Mouse (Mus musculus) Muller cell, postnatal 12 days (primary cell): ENCODE results near the gene Cux2.
A peak's percentile ranks its signal among the peaks of the same experiment; 100 is the strongest.

Experiments used
- DNase-seq: peaks from one replicate; pipeline ENCODE4 v3.0.0-alpha.2; 2015; ENCODE audit errors: inconsistent ontology term

Cux2 gene

DNA sequence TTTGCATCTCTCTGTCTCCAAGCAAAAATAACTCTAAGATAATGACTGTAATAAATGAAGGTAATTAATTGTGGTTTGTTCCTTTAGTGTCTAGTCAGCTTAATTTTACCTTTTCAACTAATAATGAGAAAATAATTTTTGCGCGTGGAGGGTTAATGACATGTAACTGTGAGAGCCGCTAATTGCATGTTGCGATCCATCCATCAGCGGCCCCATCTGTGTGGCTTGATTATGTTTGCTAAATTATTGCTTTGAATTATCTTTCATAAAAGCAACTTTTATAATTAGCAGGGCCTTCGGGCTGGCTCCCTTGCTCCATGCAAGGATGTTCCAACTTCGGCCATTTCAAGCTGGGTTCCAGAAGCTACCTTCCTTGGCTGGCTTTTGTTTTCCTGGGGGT is 130.7 kb downstream of the Cux2 start:
- DNase-seq, result no peak

GRCm38 (mm10) chr5:121916813-121917212 is 133.1 kb downstream of the Cux2 start:
- DNase-seq, result no peak

DNA sequence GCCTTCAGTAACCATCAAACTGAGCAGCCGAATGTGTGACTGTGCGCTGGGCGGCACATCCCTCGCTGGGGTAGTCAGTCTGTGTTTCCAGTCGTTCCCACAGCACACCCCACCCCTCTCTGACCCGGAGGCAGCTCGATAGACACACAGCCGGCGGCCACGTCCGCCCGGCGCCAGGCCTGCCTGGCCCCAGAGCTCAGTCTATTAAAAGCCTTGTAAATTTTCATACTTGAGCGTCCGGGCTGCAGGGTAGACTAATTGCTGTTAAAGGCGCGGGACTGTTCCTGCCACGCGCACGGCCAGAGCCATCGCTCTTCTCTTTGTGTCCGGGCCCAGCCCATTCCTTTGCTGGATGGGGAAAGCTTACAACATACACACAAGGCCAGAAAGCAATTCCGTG is 135.9 kb downstream of the Cux2 start:
- DNase-seq, result no peak

- DNase-seq, result no peak
Observed at GRCm38 (mm10) chr5:121909226-121909985, 140.5 kb downstream of the Cux2 start.

DNA sequence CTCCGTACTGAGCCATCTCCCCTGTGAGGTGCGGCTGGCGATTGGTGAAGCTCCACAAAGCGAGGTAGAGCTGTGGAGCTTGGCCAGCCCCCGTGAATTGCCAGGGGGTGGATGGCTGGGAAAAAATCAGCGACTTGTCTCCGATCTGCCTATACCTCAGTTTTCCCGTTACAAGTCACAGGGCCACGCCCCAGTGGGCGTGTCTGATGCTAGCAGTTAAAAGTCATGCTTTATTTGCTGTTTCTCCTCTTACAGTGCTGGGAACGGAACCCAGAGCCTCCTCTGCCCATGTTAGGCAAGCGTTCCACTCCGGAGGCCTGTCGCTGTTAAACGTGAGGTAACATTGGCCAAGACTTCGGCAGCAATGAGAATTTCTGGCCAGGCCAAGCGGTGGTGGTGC is 144.2 kb downstream of the Cux2 start:
- DNase-seq, result no peak

DNA sequence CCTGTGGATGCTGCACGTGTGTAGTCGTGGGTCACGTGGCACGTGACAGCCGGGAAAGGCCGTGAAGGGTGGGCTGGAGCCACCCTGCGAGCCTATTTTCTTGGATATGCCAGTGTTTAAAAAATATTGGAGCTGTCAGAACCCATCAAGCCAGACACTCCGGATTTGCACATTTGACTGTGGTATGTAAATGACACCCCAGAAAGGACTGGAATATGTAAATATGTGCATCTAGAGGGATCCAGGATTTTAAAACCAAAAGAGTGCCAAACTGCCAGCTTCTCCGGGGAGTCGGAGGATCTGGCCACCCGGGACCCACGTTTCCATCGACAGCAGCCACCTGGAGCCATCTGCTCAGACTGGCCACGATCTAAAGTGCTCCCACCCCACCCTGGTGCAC is 145.1 kb downstream of the Cux2 start:
- DNase-seq, result no peak

- no peak for DNase-seq
Observed at GRCm38 (mm10) chr5:121902809-121903745, 146.8 kb downstream of the Cux2 start.

DNA sequence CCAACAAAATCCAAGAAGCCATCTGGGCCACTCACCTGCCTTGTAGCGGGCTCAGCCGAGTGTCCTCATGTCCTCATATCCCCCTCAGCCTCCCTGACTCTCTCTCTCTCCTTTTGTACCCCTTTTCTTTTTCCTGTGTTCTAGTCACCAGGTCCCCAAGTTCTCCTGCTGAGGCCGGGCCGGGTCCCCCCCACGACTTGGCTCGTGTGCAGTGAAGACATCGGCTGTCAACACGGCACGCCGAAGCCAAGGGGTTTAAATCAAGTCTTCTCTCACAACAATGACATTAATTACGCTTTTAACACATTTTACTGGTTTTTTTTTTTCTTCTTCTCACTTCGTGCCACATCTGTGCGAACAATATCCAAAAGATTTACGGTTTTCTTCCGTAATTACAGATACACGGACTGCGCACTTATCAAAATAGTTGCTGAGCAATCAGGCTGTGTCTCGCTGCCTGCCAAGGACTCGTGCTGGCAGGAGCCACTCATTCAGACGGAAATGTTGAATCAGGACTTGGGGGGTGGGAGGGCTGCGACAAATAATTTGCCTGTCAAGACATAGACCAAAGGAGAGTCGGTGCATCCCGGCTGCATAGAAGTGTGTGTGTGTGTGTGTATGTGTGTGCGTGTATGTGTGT is 154.7 kb downstream of the Cux2 start:
- peak; percentile 56 for DNase-seq

GRCm38 (mm10) chr5:121894647-121895046 is 155.3 kb downstream of the Cux2 start:
- no peak for DNase-seq

DNA sequence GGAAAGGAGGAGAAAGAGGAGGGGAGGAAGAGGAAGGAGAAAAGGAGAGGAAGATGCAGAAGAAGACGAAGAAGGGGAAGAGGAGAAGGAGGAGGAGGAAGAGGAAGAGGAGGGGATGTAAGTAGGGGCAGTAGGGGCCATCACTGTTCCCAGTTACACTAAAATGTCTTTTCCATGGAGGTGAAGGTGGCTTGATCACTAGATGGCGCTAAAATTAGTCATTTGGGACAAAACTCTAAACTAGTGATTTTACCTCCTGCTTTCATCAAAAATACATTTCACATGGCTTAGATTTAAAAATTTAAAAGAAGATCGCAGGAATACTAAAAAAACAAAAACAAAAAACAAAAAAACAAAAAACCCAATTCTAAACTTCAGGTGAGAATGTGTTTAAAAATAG is 156.3 kb downstream of the Cux2 start:
- DNase-seq, result no peak

GRCm38 (mm10) chr5:121892281-121892680 is 157.6 kb downstream of the Cux2 start:
- no peak for DNase-seq

DNA sequence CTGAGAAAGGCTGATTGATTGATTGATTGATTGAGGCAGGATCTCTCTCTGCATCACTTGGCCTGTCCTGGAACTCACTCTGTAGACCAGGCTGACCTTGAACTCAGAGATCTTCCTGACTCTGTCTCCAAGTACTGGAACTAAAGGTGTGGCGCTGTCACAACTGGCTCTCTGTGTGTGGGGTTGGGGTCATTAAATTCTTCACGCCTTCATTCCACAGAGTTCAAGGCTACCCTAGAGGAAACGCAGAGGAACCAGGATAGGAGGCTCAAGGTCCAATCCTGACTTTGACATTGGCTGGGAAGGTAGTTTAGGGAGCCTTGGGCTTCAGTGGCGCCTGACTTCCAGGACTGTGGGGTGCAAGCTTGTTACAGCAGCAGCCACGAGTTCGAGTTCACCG is 159.0 kb downstream of the Cux2 start:
- DNase-seq, result no peak

DNA sequence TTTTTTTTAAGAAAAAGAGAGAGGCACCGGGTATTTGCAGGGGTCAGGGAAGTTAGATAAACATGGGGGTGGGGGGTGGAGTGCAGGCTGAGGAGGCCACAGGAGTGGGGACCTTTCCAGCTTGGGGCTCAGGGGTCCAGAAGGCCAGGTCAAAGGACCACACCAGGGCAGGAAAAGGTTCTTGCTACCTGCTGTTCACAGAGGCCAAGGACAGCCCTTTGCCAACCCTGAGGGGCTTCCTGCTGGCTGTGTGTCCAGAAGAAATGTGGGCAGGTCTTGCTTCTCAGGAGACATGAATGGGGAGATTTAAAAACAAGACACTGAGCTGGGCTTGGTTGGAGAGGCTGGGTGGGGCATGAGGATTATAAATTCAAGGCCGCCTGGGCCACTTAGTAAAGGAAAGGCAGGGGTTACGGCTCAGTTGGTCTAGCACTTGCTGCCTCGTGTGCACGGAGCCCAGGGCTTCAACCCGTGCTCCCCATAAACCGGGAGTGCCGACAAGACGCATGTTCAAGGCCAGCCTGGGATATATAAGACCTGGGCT is 160.0 kb downstream of the Cux2 start:
- DNase-seq, result no peak

- DNase-seq, result peak; percentile 44
Observed at GRCm38 (mm10) chr5:121889375-121889774, 160.5 kb downstream of the Cux2 start.

DNA sequence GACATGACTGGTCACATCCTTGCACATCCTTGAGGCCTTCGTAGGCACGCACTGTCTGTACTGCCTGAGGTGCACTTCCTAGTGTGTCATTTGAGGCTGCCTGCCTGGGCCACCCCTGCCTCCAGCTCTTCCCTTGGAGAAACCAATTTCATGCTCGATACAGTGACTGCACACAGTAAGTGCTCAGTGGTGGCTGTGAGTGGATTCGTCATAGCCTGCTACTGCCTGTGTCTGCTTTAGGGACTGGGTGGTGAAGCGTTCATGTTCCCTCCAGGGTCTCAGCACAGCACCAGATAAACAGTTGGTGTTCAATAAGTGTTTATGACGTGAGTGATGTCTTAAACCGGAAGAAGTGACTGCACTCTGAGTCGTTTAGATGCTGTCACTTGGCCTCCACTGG is 166.5 kb downstream of the Cux2 start:
- no peak for DNase-seq

GRCm38 (mm10) chr5:121879211-121879610 is 170.7 kb downstream of the Cux2 start:
- DNase-seq, result no peak

DNA sequence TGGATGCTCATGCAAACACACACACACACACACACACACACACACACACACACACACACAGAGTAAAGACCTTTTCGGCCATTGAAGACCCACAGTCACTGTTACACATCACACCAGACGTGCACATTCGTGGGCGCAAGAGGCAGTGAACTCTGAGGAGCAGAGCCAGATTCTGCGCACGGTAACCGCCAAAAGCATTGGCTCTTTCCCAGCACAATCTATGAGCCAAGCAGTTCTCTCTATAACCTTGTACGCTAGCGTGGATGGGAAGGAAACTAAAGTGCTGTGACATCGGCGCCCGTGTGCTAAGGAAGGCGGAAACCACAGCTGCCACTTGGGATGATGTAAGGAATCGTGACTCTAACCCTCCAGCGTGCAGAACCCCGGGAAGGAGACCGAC is 171.2 kb downstream of the Cux2 start:
- no peak for DNase-seq

GRCm38 (mm10) chr5:121876901-121877300 is 173.0 kb downstream of the Cux2 start:
- DNase-seq, result no peak

- DNase-seq, result no peak
Observed at GRCm38 (mm10) chr5:121875041-121875440, 174.9 kb downstream of the Cux2 start.

DNA sequence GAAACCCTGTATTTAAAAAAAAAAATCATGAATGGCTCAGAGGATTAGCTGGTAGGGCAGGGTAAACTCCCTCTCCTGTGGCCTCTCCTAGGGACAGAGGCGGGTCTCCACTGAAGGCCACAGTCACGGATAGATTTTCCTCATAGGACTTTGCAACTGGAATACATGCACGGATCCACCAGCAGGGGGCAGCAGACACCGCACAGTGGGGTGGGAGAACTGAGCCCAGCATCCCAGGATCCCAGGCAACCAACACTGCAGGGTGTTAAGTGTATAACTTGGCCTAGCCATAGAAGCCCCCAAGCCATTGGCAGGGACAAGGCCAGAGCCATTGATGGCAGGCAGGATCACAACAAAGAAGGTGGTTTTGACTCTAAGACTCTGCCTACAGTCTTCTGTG is 177.7 kb downstream of the Cux2 start:
- peak; percentile 62 for DNase-seq

DNA sequence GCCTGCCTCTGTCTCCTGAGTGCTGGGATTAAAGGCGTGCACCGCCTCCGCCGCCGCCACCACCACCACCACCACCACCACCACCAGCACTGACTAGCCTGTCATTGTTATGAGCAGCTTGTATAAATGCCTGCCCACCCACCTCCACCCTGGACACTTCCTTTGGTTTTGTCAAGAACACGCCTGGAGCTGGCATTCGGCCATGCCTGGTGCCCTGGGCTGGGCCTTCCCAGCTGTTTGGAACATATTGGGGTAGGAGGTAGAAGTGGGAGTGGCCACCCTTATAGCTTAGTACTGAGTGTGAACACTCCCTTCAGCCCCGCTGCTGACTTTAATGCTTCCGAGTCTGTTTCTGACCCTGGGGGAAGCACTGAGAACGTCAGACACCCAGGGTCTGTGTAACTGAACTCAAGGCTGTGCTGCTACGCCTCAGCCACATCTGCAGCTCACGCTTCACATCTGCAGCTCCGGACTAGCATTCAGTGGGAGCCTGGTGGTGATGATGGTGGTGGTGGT is 178.3 kb downstream of the Cux2 start:
- DNase-seq, result no peak

DNA sequence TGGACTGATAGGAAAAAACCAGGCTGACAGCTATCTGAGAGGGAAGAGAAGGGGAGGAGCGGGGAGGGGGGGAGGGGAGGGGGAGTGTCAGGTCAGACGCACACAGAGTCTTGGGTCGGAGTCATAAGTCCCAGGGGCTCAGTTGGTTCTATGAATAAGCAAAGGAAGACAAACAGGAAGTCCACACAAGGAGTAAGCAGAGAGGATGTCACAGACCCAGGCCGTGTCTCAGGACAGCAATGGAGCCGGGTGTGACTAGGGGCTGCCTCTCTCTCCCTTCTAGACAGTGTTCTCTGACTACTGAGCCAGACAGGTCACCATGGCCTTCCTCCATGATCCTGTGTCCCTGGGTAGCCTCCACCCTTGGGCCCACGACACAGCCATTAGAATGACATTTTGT is 179.1 kb downstream of the Cux2 start:
- DNase-seq, result no peak
